Mouse (Mus musculus) heart, embryonic 15.5 days (tissue): Measurements from ENCODE around the gene Peli2. TPM values are rescaled to one million over a fixed set of nuclear protein-coding genes. Genes with fewer than 3 reads are reported as not detected.
A peak's percentile ranks its signal among the peaks of the same experiment; 100 is the strongest.

Experiments used
- ATAC-seq: fragments of 200-750 bp; cut with Nextera tagmentation; replicated peaks from 2 replicates; pipeline ENCODE4 v1.8.0; 2017; ENCODE audit warnings: low read depth, moderate TSS enrichment; ENCODE audit not compliant: insufficient number of reproducible peaks, insufficient read depth, low FRiP score
- H3K27ac ChIP-seq: fragments of 300-500 bp; sonication (generic); 2 replicates; pipeline ENCODE4 v1.5.1; 2015; ENCODE audit warnings: mild to moderate bottlenecking, inconsistent platforms
- H3K27me3 ChIP-seq: fragments of 300-500 bp; sonication (generic); 2 replicates; pipeline ENCODE4 v1.6.1; 2015; ENCODE audit warnings: inconsistent platforms
- H3K36me3 ChIP-seq: fragments of 300-500 bp; sonication (generic); 2 replicates; pipeline ENCODE4 v1.6.1; 2015; ENCODE audit warnings: mild to moderate bottlenecking, inconsistent platforms
- H3K4me1 ChIP-seq: fragments of 300-500 bp; sonication (generic); replicated peaks from 2 replicates; pipeline ENCODE4 v1.6.1; 2015; ENCODE audit warnings: inconsistent platforms
- H3K4me2 ChIP-seq: fragments of 300-500 bp; sonication (generic); 2 replicates; pipeline ENCODE4 v1.6.1; 2015; ENCODE audit warnings: inconsistent platforms, mild to moderate bottlenecking, moderate library complexity
- H3K4me3 ChIP-seq: fragments of 300-500 bp; sonication (generic); 2 replicates; pipeline ENCODE4 v1.5.1; 2015; ENCODE audit warnings: mild to moderate bottlenecking, inconsistent platforms
- H3K9ac ChIP-seq: fragments of 300-500 bp; sonication (generic); 2 replicates; pipeline ENCODE4 v1.6.1; 2015; ENCODE audit warnings: mild to moderate bottlenecking, inconsistent platforms
- H3K9me3 ChIP-seq: fragments of 300-500 bp; sonication (generic); replicated peaks from 2 replicates; pipeline ENCODE4 v1.6.1; 2016; ENCODE audit warnings: inconsistent platforms
- WGBS: fragments of 180-500 bp; shearing (Covaris S2); methylation state at CpG from one replicate; pipeline ENCODE4 v1.1.7; 2015; ENCODE audit warnings: mixed read lengths; 5-methylcytosine and 5-hydroxymethylcytosine counted together
- polyA plus RNA-seq: library from polyadenylated mRNA; unstranded; fragments of >200 nt; fragmentation: Nextera tagmentation; extraction: Ambion mirVana; gene quantifications from 2 replicates; pipeline ENCODE4 v1.2.1, GENCODE M21; 2015

The Peli2 gene
- polyA plus RNA-seq, 1 experiment from 2014 or later, result 2.3 TPM

GRCm38 (mm10) chr14:48196804-48197203 is 76.2 kb downstream of the Peli2 start:
- ATAC-seq, result no peak
- H3K4me1 ChIP-seq, result peaks cover 16% of the 10 kb centered on the region
- no peaks in the 10 kb centered on the region for H3K9me3 ChIP-seq
- no peak overlapping the region for H3K27ac ChIP-seq
- no peak overlapping the region for H3K4me2 ChIP-seq
- no peaks in the 10 kb centered on the region for H3K36me3 ChIP-seq
- 48% methylated on average over 5 of the region's 5 CpGs for WGBS
- H3K27me3 ChIP-seq, result no peaks in the 10 kb centered on the region
- no peak overlapping the region for H3K4me3 ChIP-seq
- no peak overlapping the region for H3K9ac ChIP-seq

- ATAC-seq, result no peak
- Histone ChIP-seq H3K27me3 (no peaks in the 10 kb centered on the region), H3K36me3 (no peaks in the 10 kb centered on the region), H3K4me1 (peaks cover 21% of the 10 kb centered on the region), H3K4me2 (no peak overlapping the region), H3K9me3 (no peaks in the 10 kb centered on the region), H3K27ac (no peak overlapping the region), H3K4me3 (no peak overlapping the region), H3K9ac (no peak overlapping the region)
- 73% methylated on average over 7 of the region's 7 CpGs for WGBS
These were observed 76.7 kb downstream of the Peli2 start for GRCm38 (mm10) chr14:48197287-48197686.

- H3K36me3 ChIP-seq, result no peaks in the 10 kb centered on the region
- H3K27me3 ChIP-seq, result no peaks in the 10 kb centered on the region
- peaks cover 21% of the 10 kb centered on the region for H3K4me1 ChIP-seq
- H3K9me3 ChIP-seq, result no peaks in the 10 kb centered on the region
- no peak overlapping the region for H3K27ac ChIP-seq
- H3K4me3 ChIP-seq, result no peak overlapping the region
- no peak for ATAC-seq
- 57% methylated on average over 8 of the region's 8 CpGs for whole genome bisulfite sequencing
- no peak overlapping the region for H3K4me2 ChIP-seq
- H3K9ac ChIP-seq, result no peak overlapping the region
These were observed 77.7 kb downstream of the Peli2 start for GRCm38 (mm10) chr14:48198190-48198954.

- H3K27ac ChIP-seq, result no peak overlapping the region
- H3K27me3 ChIP-seq, result no peaks in the 10 kb centered on the region
- H3K36me3 ChIP-seq, result no peaks in the 10 kb centered on the region
- H3K4me1 ChIP-seq, result peaks cover 21% of the 10 kb centered on the region
- H3K9me3 ChIP-seq, result no peaks in the 10 kb centered on the region
- no peak overlapping the region for H3K4me3 ChIP-seq
- no peak overlapping the region for H3K9ac ChIP-seq
- no peak overlapping the region for H3K4me2 ChIP-seq
- ATAC-seq, result no peak
- WGBS, result 72% methylated on average over 16 of the region's 16 CpGs
These were observed 78.3 kb downstream of the Peli2 start for GRCm38 (mm10) chr14:48198957-48199356.

GRCm38 (mm10) chr14:48199506-48199905 is 78.9 kb downstream of the Peli2 start:
- Histone ChIP-seq H3K9me3 (no peaks in the 10 kb centered on the region), H3K4me3 (no peak overlapping the region), H3K4me2 (no peak overlapping the region), H3K4me1 (peaks cover 21% of the 10 kb centered on the region), H3K9ac (no peak overlapping the region), H3K27ac (no peak overlapping the region), H3K27me3 (no peaks in the 10 kb centered on the region), H3K36me3 (no peaks in the 10 kb centered on the region)
- 75% methylated on average over 4 of the region's 4 CpGs for WGBS
- ATAC-seq, result no peak

- no peak overlapping the region for H3K27ac ChIP-seq
- no peaks in the 10 kb centered on the region for H3K36me3 ChIP-seq
- no peak overlapping the region for H3K4me3 ChIP-seq
- no peaks in the 10 kb centered on the region for H3K9me3 ChIP-seq
- WGBS, result 78% methylated on average over 9 of the region's 9 CpGs
- ATAC-seq, result no peak
- peaks cover 19% of the 10 kb centered on the region for H3K4me1 ChIP-seq
- no peak overlapping the region for H3K9ac ChIP-seq
- no peaks in the 10 kb centered on the region for H3K27me3 ChIP-seq
- H3K4me2 ChIP-seq, result no peak overlapping the region
These were observed 79.7 kb downstream of the Peli2 start for GRCm38 (mm10) chr14:48200291-48200690.

- Histone ChIP-seq H3K4me2 (no peak overlapping the region), H3K9me3 (no peaks in the 10 kb centered on the region), H3K27me3 (no peaks in the 10 kb centered on the region), H3K4me1 (peaks cover 19% of the 10 kb centered on the region), H3K27ac (no peak overlapping the region), H3K9ac (no peak overlapping the region), H3K36me3 (no peaks in the 10 kb centered on the region), H3K4me3 (no peak overlapping the region)
- no peak for ATAC-seq
- WGBS, result 74% methylated on average over 3 of the region's 3 CpGs
These were observed 80.2 kb downstream of the Peli2 start for GRCm38 (mm10) chr14:48200788-48201187.

- Histone ChIP-seq H3K4me2 (no peak overlapping the region), H3K4me1 (peaks cover 22% of the 10 kb centered on the region), H3K9me3 (no peaks in the 10 kb centered on the region), H3K36me3 (no peaks in the 10 kb centered on the region), H3K4me3 (no peak overlapping the region), H3K9ac (no peak overlapping the region), H3K27ac (no peak overlapping the region), H3K27me3 (no peaks in the 10 kb centered on the region)
- WGBS, result 63% methylated on average over 8 of the region's 8 CpGs
- no peak for ATAC-seq
These were observed 80.8 kb downstream of the Peli2 start for GRCm38 (mm10) chr14:48201403-48201802.

- no peaks in the 10 kb centered on the region for H3K27me3 ChIP-seq
- H3K4me1 ChIP-seq, result peaks cover 25% of the 10 kb centered on the region
- H3K9ac ChIP-seq, result no peak overlapping the region
- peak; percentile 21; the same call in 1 of the 2 replicates for ATAC-seq
- H3K9me3 ChIP-seq, result no peaks in the 10 kb centered on the region
- WGBS, result 52% methylated on average over 17 of the region's 17 CpGs
- H3K27ac ChIP-seq, result no peak overlapping the region
- H3K4me2 ChIP-seq, result no peak overlapping the region
- no peak overlapping the region for H3K4me3 ChIP-seq
- H3K36me3 ChIP-seq, result no peaks in the 10 kb centered on the region
These were observed 81.7 kb downstream of the Peli2 start for GRCm38 (mm10) chr14:48202096-48203036.

- H3K4me3 ChIP-seq, result no peak overlapping the region
- H3K36me3 ChIP-seq, result no peaks in the 10 kb centered on the region
- 86% methylated on average over 10 of the region's 10 CpGs for WGBS
- H3K27me3 ChIP-seq, result no peaks in the 10 kb centered on the region; the same call in 1 of the 2 replicates
- ATAC-seq, result no peak
- H3K27ac ChIP-seq, result no peak overlapping the region
- no peaks in the 10 kb centered on the region for H3K9me3 ChIP-seq
- H3K4me1 ChIP-seq, result peaks cover 18% of the 10 kb centered on the region
- no peak overlapping the region for H3K9ac ChIP-seq
- no peak overlapping the region for H3K4me2 ChIP-seq
These were observed 84.4 kb downstream of the Peli2 start for GRCm38 (mm10) chr14:48205044-48205443.

GRCm38 (mm10) chr14:48205635-48206034 is 85.0 kb downstream of the Peli2 start:
- Histone ChIP-seq H3K27me3 (no peaks in the 10 kb centered on the region; the same call in 1 of the 2 replicates), H3K4me2 (no peak overlapping the region), H3K4me3 (no peak overlapping the region), H3K4me1 (peaks cover 18% of the 10 kb centered on the region), H3K36me3 (no peaks in the 10 kb centered on the region), H3K27ac (no peak overlapping the region), H3K9me3 (no peaks in the 10 kb centered on the region), H3K9ac (no peak overlapping the region)
- 67% methylated on average over 11 of the region's 11 CpGs for WGBS
- no peak for ATAC-seq
